Mouse (Mus musculus) E14TG2a.4 (cell line): ENCODE results near the gene Col27a1.

Source experiments
- CTCF ChIP-seq: conservative IDR thresholded peaks from 2 replicates; pipeline ENCODE4 v1.5.1; 2014; ENCODE audit warnings: low read length
- NANOG ChIP-seq: IDR thresholded peaks from 2 replicates; pipeline ENCODE4 v1.6.1; 2014; ENCODE audit warnings: borderline replicate concordance, low read length, mixed read lengths
- POU5F1 ChIP-seq: IDR thresholded peaks from 2 replicates; pipeline ENCODE4 v1.6.1; 2014; ENCODE audit warnings: low read length, borderline replicate concordance

DNA sequence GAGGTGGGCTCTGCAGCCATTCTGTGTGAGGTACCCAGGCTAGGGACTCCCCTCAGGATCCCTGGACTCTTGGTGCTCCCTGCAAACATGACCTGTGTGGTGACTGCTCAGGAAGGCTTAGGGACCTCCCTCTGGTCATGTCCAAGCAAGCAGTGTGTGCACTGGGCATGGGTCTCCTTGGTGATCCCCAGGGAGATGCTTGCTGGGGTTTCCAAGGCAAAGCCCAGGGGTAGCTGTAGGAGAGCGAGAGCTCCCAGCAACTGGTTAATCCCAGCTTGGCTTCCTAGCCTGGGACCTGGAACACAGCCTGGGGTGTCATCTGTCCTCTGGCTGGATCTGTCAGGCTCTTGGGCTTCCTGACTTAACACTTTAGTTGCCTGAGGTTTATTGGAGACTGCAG is 161.6 kb downstream of the Col27a1 start:
- TF ChIP-seq CTCF, result no peak
- TF ChIP-seq NANOG, result no peak
- no peak for TF ChIP-seq POU5F1
